Mouse (Mus musculus): ENCODE measurements at regions not wholly inside any gene's neighbourhood (a gene's known extent, or its start where the extent isn't known, plus 50 kb on each side); places are given as distances from the start of the nearest gene placed in this dataset.
A peak's percentile ranks its signal among the peaks of the same experiment; 100 is the strongest.

GRCm38 (mm10) chr4:55282474-55282873 lies 67.4 kb upstream of the Rad23b start:
- DNase-seq = no peak

GRCm38 (mm10) chr4:55284722-55285225 lies 65.1 kb upstream of the Rad23b start:
- no peak for DNase-seq

- no peak for DNase-seq
These were observed 64.2 kb upstream of the Rad23b start for GRCm38 (mm10) chr4:55285641-55286040.

GRCm38 (mm10) chr4:55288456-55288855 lies 61.4 kb upstream of the Rad23b start:
- DNase-seq = no peak

GRCm38 (mm10) chr4:55292277-55292676 lies 57.6 kb upstream of the Rad23b start:
- peak; percentile 71 for DNase-seq

- no peak for DNase-seq
These were observed 57.1 kb upstream of the Rad23b start for GRCm38 (mm10) chr4:55292701-55293100.

- DNase-seq = no peak
These were observed 56.3 kb upstream of the Rad23b start for GRCm38 (mm10) chr4:55293347-55294079.

GRCm38 (mm10) chr4:55294255-55294687 lies 55.6 kb upstream of the Rad23b start:
- no peak for DNase-seq

- DNase-seq = peak; percentile 41
These were observed 52.0 kb upstream of the Rad23b start for GRCm38 (mm10) chr4:55297841-55298240.

All from thymus, postnatal 14 days (tissue).